Mouse (Mus musculus) embryonic facial prominence, embryonic 15.5 days (tissue): ENCODE measurements at regions not wholly inside any gene's neighbourhood (a gene's known extent, or its start where the extent isn't known, plus 50 kb on each side); places are given as distances from the start of the nearest gene placed in this dataset.

Source experiments
- ATAC-seq: fragments of 200-750 bp; cut with Nextera tagmentation; 2 replicates; pipeline ENCODE4 v1.8.0; 2017; ENCODE audit warnings: low read depth, moderate TSS enrichment; ENCODE audit not compliant: insufficient number of reproducible peaks, low FRiP score, low TSS enrichment
- H3K27ac ChIP-seq: fragments of 300-500 bp; sonication (generic); replicated peaks from 2 replicates; pipeline ENCODE4 v1.5.1; 2015; ENCODE audit warnings: mild to moderate bottlenecking, inconsistent platforms
- H3K27me3 ChIP-seq: fragments of 300-500 bp; sonication (generic); 2 replicates; pipeline ENCODE4 v1.6.1; 2015; ENCODE audit warnings: inconsistent platforms
- H3K36me3 ChIP-seq: fragments of 300-500 bp; sonication (generic); 2 replicates; pipeline ENCODE4 v1.6.1; 2015; ENCODE audit warnings: mild to moderate bottlenecking, inconsistent platforms
- H3K4me1 ChIP-seq: fragments of 300-500 bp; sonication (generic); 2 replicates; pipeline ENCODE4 v1.6.1; 2015; ENCODE audit warnings: inconsistent platforms
- H3K4me2 ChIP-seq: fragments of 300-500 bp; sonication (generic); replicated peaks from 2 replicates; pipeline ENCODE4 v1.6.1; 2015; ENCODE audit warnings: mild to moderate bottlenecking, inconsistent platforms
- H3K4me3 ChIP-seq: fragments of 300-500 bp; sonication (generic); replicated peaks from 2 replicates; pipeline ENCODE4 v1.5.1; 2015; ENCODE audit warnings: mild to moderate bottlenecking, inconsistent platforms
- H3K9ac ChIP-seq: fragments of 300-500 bp; sonication (generic); 2 replicates; pipeline ENCODE4 v1.6.1; 2015; ENCODE audit warnings: inconsistent platforms
- H3K9me3 ChIP-seq: fragments of 300-500 bp; sonication (generic); replicated peaks from 2 replicates; pipeline ENCODE4 v1.6.1; 2016; ENCODE audit warnings: inconsistent platforms
- WGBS: fragments of 180-500 bp; shearing (Covaris S2); methylation state at CpG from one replicate; pipeline ENCODE4 v1.1.7; 2015; 5-methylcytosine and 5-hydroxymethylcytosine counted together

- Histone ChIP-seq H3K9ac (no peak overlapping the region), H3K9me3 (no peaks in the 10 kb centered on the region), H3K36me3 (no peaks in the 10 kb centered on the region), H3K4me1 (no peaks in the 10 kb centered on the region), H3K27me3 (no peaks in the 10 kb centered on the region), H3K4me3 (no peak overlapping the region), H3K27ac (no peak overlapping the region), H3K4me2 (no peak overlapping the region)
- WGBS: 71% methylated on average over 2 of the region's 2 CpGs
- no peak for ATAC-seq
These were observed 63.0 kb downstream of the Kbtbd8 start for GRCm38 (mm10) chr6:95179993-95180392.

DNA sequence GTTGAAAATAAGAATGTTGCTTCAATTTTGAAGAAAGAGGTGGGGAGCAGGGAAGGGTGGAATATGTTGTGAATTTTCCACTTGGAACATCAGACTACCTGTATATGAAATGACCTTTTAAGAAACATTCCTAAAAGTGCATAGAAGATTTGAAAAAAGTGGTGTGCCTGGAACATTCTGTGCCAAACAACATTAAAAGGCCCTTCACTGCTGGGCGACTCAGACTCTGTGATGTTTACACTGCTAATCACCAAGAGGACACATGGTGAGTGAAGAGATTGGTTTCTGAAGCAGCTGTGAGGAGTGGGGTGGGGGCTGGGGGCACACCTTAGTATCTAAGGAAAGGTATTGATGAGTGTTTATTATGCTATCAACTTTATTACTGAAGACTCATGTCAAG, 65.2 kb downstream of the Kbtbd8 start:
- H3K27me3 ChIP-seq: no peaks in the 10 kb centered on the region
- no peaks in the 10 kb centered on the region for H3K36me3 ChIP-seq
- no peak overlapping the region for H3K4me3 ChIP-seq
- no peaks in the 10 kb centered on the region for H3K9me3 ChIP-seq
- no peak overlapping the region for H3K27ac ChIP-seq
- WGBS: 46% methylated on average over 1 of the region's 1 CpGs
- H3K4me2 ChIP-seq: no peak overlapping the region
- H3K4me1 ChIP-seq: no peaks in the 10 kb centered on the region
- H3K9ac ChIP-seq: no peak overlapping the region
- ATAC-seq: no peak

DNA sequence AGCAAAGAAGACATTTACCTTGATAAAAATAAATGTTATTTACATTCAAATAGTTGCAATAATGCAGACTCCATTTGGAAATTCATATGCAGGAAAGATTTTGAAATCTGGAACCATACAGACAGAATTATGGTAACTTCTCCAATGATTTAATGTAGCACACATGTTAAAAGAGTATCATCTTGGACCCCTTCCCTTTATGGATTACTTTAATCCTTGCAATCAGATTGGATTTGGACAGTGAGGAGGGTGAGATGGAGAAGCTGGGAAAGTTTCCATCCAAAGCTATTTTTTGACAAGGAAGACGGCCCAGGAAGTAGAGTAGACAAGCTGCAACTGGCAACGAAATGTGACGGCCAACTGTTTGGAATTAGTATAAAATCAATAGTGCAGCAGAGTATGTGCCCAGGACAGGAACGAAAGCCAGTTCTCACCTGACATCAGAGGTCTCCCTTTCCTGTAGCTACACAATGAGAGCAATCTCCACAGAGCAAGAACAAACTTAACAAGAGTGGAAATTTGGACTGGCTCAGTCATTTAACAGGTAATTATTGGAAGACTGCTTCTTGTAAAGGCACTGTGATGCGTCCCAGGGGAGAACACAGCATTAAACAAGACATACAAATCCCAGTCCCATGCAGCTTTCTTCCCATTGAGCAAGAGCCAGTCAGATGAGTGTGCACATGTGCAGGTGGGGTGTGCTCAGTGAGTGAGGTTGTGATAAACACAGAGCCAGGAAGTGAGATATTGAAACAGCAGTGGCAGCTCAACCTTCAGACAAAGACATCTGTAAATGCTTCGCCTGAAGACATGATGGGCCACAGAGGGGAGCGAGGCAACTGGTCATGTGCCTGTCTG, 68.3 kb downstream of the Kbtbd8 start:
- Histone ChIP-seq H3K4me2 (no peak overlapping the region), H3K4me1 (no peaks in the 10 kb centered on the region), H3K4me3 (no peak overlapping the region), H3K9ac (no peak overlapping the region), H3K27me3 (no peaks in the 10 kb centered on the region), H3K9me3 (no peaks in the 10 kb centered on the region), H3K27ac (no peak overlapping the region), H3K36me3 (no peaks in the 10 kb centered on the region)
- 51% methylated on average over 7 of the region's 7 CpGs for WGBS
- ATAC-seq: peak; percentile 69

DNA sequence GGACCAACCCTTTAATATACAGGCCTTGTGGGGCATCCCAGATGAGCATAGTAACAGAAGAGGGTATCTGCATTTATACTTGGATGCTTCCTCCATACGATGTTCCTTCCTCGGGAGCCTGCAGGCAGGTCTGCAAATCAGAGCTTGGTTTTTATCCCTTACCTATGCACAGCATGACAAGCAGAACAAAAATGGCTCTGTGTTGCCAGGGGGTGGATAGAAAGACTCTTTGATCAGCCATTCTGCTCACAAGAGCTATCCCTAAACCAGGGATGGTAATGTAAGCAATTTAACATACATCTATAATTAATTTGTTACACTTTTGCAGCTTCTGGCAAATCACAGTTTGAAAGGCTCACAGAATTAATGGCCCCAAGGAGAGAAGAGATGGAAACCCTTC, 79.6 kb downstream of the Kbtbd8 start:
- no peak for ATAC-seq
- 52% methylated on average over 2 of the region's 2 CpGs for WGBS
- no peaks in the 10 kb centered on the region for H3K36me3 ChIP-seq

GRCm38 (mm10) chr6:95198611-95199010, 81.6 kb downstream of the Kbtbd8 start:
- WGBS: 82% methylated on average over 6 of the region's 6 CpGs
- no peak for ATAC-seq
- H3K27ac ChIP-seq: no peak overlapping the region
- no peaks in the 10 kb centered on the region for H3K27me3 ChIP-seq
- no peaks in the 10 kb centered on the region for H3K9me3 ChIP-seq
- H3K36me3 ChIP-seq: no peaks in the 10 kb centered on the region
- H3K4me3 ChIP-seq: no peak overlapping the region
- peaks cover 15% of the 10 kb centered on the region for H3K4me1 ChIP-seq
- no peak overlapping the region for H3K4me2 ChIP-seq
- H3K9ac ChIP-seq: no peak overlapping the region

More for the DNA sequence above, 79.6 kb downstream of the Kbtbd8 start:
- Histone ChIP-seq H3K4me3 (no peak overlapping the region), H3K27ac (no peak overlapping the region), H3K4me1 (no peaks in the 10 kb centered on the region), H3K9me3 (no peaks in the 10 kb centered on the region), H3K4me2 (no peak overlapping the region), H3K27me3 (no peaks in the 10 kb centered on the region), H3K9ac (no peak overlapping the region)

GRCm38 (mm10) chr6:95202291-95202790, 85.3 kb downstream of the Kbtbd8 start:
- no peaks in the 10 kb centered on the region for H3K36me3 ChIP-seq
- H3K9ac ChIP-seq: no peak overlapping the region
- no peak; the same call in 1 of the 2 replicates for ATAC-seq
- peak overlapping the region; percentile 17; the same call in 1 of the 2 replicates for H3K4me2 ChIP-seq
- H3K27ac ChIP-seq: peak overlapping the region; percentile 30; the same call in 1 of the 2 replicates
- peaks cover 21% of the 10 kb centered on the region for H3K4me1 ChIP-seq
- no peaks in the 10 kb centered on the region for H3K9me3 ChIP-seq
- H3K27me3 ChIP-seq: no peaks in the 10 kb centered on the region
- H3K4me3 ChIP-seq: no peak overlapping the region
- 18% methylated on average over 6 of the region's 6 CpGs for WGBS

DNA sequence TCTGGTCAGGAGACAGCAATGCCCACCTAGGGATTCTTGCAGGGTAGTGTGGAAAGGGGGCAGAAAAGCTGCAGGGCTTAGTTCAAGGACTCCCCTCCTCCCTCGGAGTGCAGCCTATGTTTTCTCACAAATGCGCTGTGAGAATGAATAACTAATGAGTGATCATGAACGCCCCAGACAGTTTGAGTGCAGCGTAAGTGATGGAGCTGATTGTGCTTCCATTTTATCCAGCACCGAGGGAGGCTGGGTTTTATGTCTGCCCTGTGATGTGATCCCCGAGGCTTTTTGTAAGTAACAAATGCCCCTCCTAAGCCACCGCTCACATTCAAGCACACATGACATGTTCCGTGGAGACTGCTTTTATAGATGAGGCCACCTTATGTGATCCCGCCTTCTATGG, 85.9 kb downstream of the Kbtbd8 start:
- Histone ChIP-seq H3K4me3 (no peak overlapping the region), H3K27ac (0 out of 2 replicates have a peak overlapping the region, but pooled peaks have one; percentile 7), H3K4me1 (peaks cover 21% of the 10 kb centered on the region), H3K9ac (no peak overlapping the region), H3K36me3 (no peaks in the 10 kb centered on the region), H3K9me3 (no peaks in the 10 kb centered on the region), H3K27me3 (no peaks in the 10 kb centered on the region), H3K4me2 (no peak overlapping the region)
- no peak for ATAC-seq
- WGBS: 63% methylated on average over 9 of the region's 9 CpGs

DNA sequence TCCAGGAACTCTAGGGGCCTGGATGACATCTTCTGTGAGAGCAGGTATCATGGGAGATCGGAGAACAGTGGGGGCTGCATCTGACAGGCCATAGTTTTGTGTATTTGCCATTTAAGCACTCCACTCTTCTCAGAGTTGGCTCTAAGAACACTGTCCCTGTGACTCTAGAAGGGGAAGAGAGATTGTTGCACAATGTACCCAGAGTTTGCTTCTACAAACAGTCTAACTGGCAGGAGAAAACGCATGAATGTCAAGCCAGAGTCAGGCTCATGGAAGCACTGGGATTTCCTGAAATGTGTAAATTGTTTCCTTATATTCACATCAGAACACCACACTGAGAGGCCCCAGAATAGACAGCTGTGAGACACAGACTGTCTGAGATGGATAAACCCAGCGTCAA, 87.2 kb downstream of the Kbtbd8 start:
- H3K36me3 ChIP-seq: no peaks in the 10 kb centered on the region
- no peaks in the 10 kb centered on the region for H3K27me3 ChIP-seq
- no peak overlapping the region for H3K9ac ChIP-seq
- H3K4me2 ChIP-seq: no peak overlapping the region
- H3K4me3 ChIP-seq: no peak overlapping the region
- H3K27ac ChIP-seq: no peak overlapping the region; the same call in 1 of the 2 replicates
- ATAC-seq: no peak
- 43% methylated on average over 3 of the region's 3 CpGs for WGBS
- H3K4me1 ChIP-seq: peaks cover 21% of the 10 kb centered on the region
- no peaks in the 10 kb centered on the region for H3K9me3 ChIP-seq

DNA sequence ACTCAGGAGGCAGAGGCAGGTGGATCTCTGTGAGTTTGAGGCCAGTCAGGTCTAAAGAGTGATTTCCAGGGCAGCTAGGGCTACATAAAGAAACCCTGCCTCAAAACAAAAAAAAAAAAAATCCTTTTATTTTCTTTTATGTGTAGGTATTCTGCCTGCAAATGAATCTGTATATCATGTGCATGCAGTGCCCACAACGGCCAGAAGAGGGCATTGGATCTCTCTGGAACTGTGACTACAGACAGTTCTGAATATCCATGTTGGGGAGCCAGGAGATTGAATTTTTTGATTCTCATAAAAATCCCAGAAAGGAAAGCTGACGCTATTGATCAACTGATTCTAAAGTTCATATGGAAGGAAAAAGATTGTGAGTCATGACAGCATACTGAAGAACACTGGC, 90.0 kb downstream of the Kbtbd8 start:
- H3K27ac ChIP-seq: no peak overlapping the region

GRCm38 (mm10) chr6:95217431-95217830, 100.4 kb downstream of the Kbtbd8 start:
- Histone ChIP-seq H3K4me2 (no peak overlapping the region), H3K4me3 (no peak overlapping the region), H3K27ac (no peak overlapping the region), H3K27me3 (no peaks in the 10 kb centered on the region), H3K9me3 (no peaks in the 10 kb centered on the region), H3K36me3 (no peaks in the 10 kb centered on the region), H3K4me1 (no peaks in the 10 kb centered on the region; the same call in 1 of the 2 replicates), H3K9ac (no peak overlapping the region)
- no peak for ATAC-seq
- WGBS: 25% methylated on average over 6 of the region's 6 CpGs

More for the DNA sequence above, 90.0 kb downstream of the Kbtbd8 start:
- peaks cover 18% of the 10 kb centered on the region for H3K4me1 ChIP-seq
- H3K4me3 ChIP-seq: no peak overlapping the region
- no peak overlapping the region for H3K9ac ChIP-seq
- no peak overlapping the region for H3K4me2 ChIP-seq
- ATAC-seq: no peak
- H3K36me3 ChIP-seq: no peaks in the 10 kb centered on the region
- WGBS: 31% methylated on average over 2 of the region's 2 CpGs
- no peaks in the 10 kb centered on the region for H3K27me3 ChIP-seq
- no peaks in the 10 kb centered on the region for H3K9me3 ChIP-seq

DNA sequence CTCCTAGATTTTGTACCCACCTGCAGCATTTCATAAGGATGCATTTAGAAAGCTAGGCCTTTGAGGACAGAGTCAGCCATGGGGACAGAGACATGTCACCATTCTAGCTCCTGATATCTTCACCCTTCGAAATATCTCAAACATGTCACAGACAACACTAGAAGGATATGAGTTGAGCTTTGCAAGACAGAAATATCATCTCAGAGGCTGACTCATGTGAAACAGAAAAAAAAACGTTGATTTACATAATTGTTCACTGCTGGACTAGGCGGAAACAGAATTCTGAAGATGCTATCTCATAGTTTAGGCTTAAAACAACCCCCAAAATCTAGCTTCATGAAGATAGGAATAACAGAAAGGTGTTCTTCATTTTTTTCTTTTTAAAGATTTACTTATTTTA, 101.8 kb downstream of the Kbtbd8 start:
- 59% methylated on average over 3 of the region's 3 CpGs for WGBS
- Histone ChIP-seq H3K27me3 (no peaks in the 10 kb centered on the region), H3K4me3 (no peak overlapping the region), H3K36me3 (no peaks in the 10 kb centered on the region), H3K9me3 (no peaks in the 10 kb centered on the region), H3K27ac (no peak overlapping the region), H3K4me1 (no peaks in the 10 kb centered on the region; the same call in 1 of the 2 replicates), H3K9ac (no peak overlapping the region), H3K4me2 (no peak overlapping the region)
- no peak for ATAC-seq
